Mouse (Mus musculus): ENCODE results near the gene Amd1. TPM values are rescaled to one million over a fixed set of nuclear protein-coding genes. Genes with fewer than 3 reads are reported as not detected.

Amd1 gene
- polyA plus RNA-seq (2015; fragmentation: Nextera tagmentation; extraction: Ambion mirVana) = 53.4 and 55.9 TPM in 2 replicates

GRCm38 (mm10) chr10:40302140-40302985 is at the start of gene Amd1:
TSS of gene Amd1 (minus strand) at chr10:40302186.
- peak; percentile 98 for ATAC-seq
- Histone ChIP-seq H3K27ac (peak within 1 kb of the TSS; percentile 99), H3K9ac (peak within 1 kb of the TSS; percentile 97), H3K36me3 (ENCODE audit: poor library complexity, severe bottlenecking) (no peaks in the 10 kb centered on the region), H3K4me3 (peak within 1 kb of the TSS; percentile 98), H3K4me2 (peak within 1 kb of the TSS; percentile 76), H3K9me3 (replicated peaks) (peaks cover 2% of the 10 kb centered on the region; the same call in 1 of the 2 replicates), H3K4me1 (peaks cover 28% of the 10 kb centered on the region), H3K27me3 (no peaks in the 10 kb centered on the region)
- WGBS = under 1% methylated on average over 55 of the region's 55 CpGs

DNA sequence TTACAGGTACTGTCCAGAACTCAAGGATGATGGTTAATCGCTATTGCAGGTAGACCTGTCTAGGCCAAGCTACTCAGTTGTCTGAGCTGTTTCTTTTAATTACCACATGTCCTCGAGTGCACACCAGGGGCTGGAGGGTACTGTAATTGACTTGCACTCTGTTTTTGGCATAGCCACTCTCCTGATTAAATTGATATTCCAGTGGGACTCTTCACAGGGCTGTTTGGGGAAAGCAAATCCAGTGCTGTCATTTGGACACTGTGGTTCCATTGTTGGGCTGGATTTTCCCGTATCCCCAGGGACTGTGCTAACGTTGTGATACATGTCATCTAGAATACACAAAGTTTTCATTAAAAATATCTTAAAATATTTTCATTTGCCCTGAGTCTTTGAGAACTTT is 49.2 kb upstream of the Amd1 start:
- no peak for ATAC-seq
- H3K4me2 ChIP-seq = peak overlapping the region; percentile 73
- peaks cover 21% of the 10 kb centered on the region for H3K4me1 ChIP-seq
- H3K27me3 ChIP-seq = no peaks in the 10 kb centered on the region
- H3K9me3 ChIP-seq (replicated peaks) = no peaks in the 10 kb centered on the region
- peak overlapping the region; percentile 92; the same call in 1 of the 2 replicates for H3K9ac ChIP-seq
- 61% methylated on average over 4 of the region's 4 CpGs for WGBS
- H3K27ac ChIP-seq = no peak overlapping the region
- H3K36me3 ChIP-seq (ENCODE audit: poor library complexity, severe bottlenecking) = no peaks in the 10 kb centered on the region
- peak overlapping the region; percentile 93; the same call in 1 of the 2 replicates for H3K4me3 ChIP-seq

GRCm38 (mm10) chr10:40350245-40350932 is 48.4 kb upstream of the Amd1 start:
- H3K27me3 ChIP-seq = no peaks in the 10 kb centered on the region
- WGBS = 57% methylated on average over 12 of the region's 12 CpGs
- H3K4me3 ChIP-seq = peak overlapping the region; percentile 93
- peaks cover 21% of the 10 kb centered on the region for H3K4me1 ChIP-seq
- peak overlapping the region; percentile 73 for H3K4me2 ChIP-seq
- peak overlapping the region; percentile 92 for H3K9ac ChIP-seq
- no peak overlapping the region for H3K27ac ChIP-seq
- H3K9me3 ChIP-seq (replicated peaks) = no peaks in the 10 kb centered on the region
- ATAC-seq = no peak
- no peaks in the 10 kb centered on the region for H3K36me3 ChIP-seq (ENCODE audit: poor library complexity, severe bottlenecking)

DNA sequence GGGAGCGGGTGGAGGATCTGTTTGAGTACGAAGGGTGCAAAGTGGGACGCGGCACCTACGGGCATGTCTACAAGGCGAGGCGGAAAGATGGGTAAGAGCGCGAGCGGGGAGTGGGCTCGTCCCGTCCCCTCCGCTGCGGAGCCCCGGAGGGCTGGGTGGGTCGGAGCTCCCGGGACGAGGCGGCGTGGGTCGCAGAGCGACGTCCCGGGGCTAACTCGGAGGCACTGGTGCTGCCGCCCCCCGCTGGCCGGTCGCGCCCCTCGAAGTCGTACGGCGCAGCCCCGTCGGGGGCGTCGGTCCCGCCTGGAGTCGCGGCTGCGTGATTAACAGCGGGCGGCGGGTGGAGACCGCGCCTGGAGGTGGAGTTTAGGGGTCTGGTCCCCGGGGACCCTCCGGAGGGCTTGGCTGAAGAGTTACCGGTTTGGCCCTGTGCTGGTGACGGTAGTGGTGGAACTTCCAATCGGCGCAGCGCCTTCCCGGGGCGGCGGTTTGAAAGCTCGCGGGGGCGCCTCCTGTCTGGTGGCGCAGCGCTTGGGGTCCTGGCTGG is 47.7 kb upstream of the Amd1 start:
- Histone ChIP-seq H3K27ac (peak overlapping the region; percentile 98), H3K9ac (peak overlapping the region; percentile 92), H3K9me3 (replicated peaks) (no peaks in the 10 kb centered on the region), H3K4me3 (peak overlapping the region; percentile 93), H3K4me1 (peaks cover 21% of the 10 kb centered on the region), H3K27me3 (no peaks in the 10 kb centered on the region), H3K4me2 (peak overlapping the region; percentile 73), H3K36me3 (ENCODE audit: poor library complexity, severe bottlenecking) (no peaks in the 10 kb centered on the region)
- peak; percentile 50 for ATAC-seq
- under 1% methylated on average over 54 of the region's 62 CpGs for WGBS

- H3K27me3 ChIP-seq = no peaks in the 10 kb centered on the region
- H3K9ac ChIP-seq = peak overlapping the region; percentile 92
- peak overlapping the region; percentile 73 for H3K4me2 ChIP-seq
- WGBS = under 1% methylated on average over 62 of the region's 76 CpGs
- H3K4me1 ChIP-seq = peaks cover 21% of the 10 kb centered on the region
- ATAC-seq = peak; percentile 99
- H3K4me3 ChIP-seq = peak overlapping the region; percentile 93
- no peaks in the 10 kb centered on the region for H3K9me3 ChIP-seq (replicated peaks)
- H3K36me3 ChIP-seq (ENCODE audit: poor library complexity, severe bottlenecking) = no peaks in the 10 kb centered on the region
- peak overlapping the region; percentile 98 for H3K27ac ChIP-seq
Measured at GRCm38 (mm10) chr10:40348566-40349536, 46.9 kb upstream of the Amd1 start.

- 80% methylated on average over 9 of the region's 9 CpGs for WGBS
- Histone ChIP-seq H3K4me1 (peaks cover 21% of the 10 kb centered on the region), H3K9me3 (replicated peaks) (no peaks in the 10 kb centered on the region), H3K4me2 (peak overlapping the region; percentile 55; the same call in 1 of the 2 replicates), H3K27me3 (no peaks in the 10 kb centered on the region), H3K4me3 (no peak overlapping the region), H3K9ac (0 out of 2 replicates have a peak overlapping the region, but pooled peaks have one; percentile 43), H3K36me3 (ENCODE audit: poor library complexity, severe bottlenecking) (no peaks in the 10 kb centered on the region), H3K27ac (peak overlapping the region; percentile 98)
- no peak for ATAC-seq
Measured at GRCm38 (mm10) chr10:40347461-40347954, 45.5 kb upstream of the Amd1 start.

DNA sequence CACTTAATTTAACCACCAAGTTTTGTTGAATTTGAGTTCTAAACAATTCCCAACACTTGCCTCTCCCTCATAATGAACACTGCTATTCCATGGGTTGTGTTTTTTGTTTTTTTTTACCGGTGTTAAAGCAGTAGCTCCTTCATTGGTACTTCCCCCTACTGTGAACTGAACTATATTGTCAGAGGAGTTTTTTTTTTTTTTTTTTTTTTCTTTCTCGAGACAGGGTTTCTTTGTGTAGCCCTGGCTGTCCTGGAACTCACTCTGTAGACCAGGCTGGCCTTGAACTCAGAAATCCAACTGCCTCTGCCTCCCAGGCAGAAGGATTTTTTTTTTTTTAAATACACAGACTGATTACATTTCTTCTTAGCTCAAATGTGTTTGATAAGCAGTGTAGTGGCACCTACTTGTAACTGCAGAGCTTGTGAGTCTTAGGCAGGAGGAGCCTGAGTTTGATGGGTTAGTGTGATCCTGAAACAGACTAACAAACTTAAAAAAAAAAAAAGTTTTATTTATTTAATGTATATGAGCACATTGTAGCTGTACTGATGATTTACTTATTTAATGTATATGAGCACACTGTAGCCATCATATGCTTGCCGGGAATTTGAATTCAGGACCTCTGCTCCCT is 44.9 kb upstream of the Amd1 start:
- Histone ChIP-seq H3K27me3 (no peaks in the 10 kb centered on the region), H3K4me3 (no peak overlapping the region), H3K4me1 (peaks cover 21% of the 10 kb centered on the region), H3K4me2 (no peak overlapping the region), H3K9ac (no peak overlapping the region), H3K36me3 (ENCODE audit: poor library complexity, severe bottlenecking) (no peaks in the 10 kb centered on the region), H3K27ac (no peak overlapping the region), H3K9me3 (replicated peaks) (no peaks in the 10 kb centered on the region)
- ATAC-seq = no peak
- 88% methylated on average over 3 of the region's 3 CpGs for WGBS

GRCm38 (mm10) chr10:40342036-40342435 is 40.0 kb upstream of the Amd1 start:
- ATAC-seq = no peak
- Histone ChIP-seq H3K36me3 (ENCODE audit: poor library complexity, severe bottlenecking) (no peaks in the 10 kb centered on the region), H3K4me3 (no peak overlapping the region), H3K9ac (no peak overlapping the region), H3K27me3 (no peaks in the 10 kb centered on the region), H3K4me2 (no peak overlapping the region), H3K4me1 (no peaks in the 10 kb centered on the region), H3K9me3 (replicated peaks) (no peaks in the 10 kb centered on the region), H3K27ac (no peak overlapping the region)
- WGBS = 86% methylated on average over 4 of the region's 4 CpGs

DNA sequence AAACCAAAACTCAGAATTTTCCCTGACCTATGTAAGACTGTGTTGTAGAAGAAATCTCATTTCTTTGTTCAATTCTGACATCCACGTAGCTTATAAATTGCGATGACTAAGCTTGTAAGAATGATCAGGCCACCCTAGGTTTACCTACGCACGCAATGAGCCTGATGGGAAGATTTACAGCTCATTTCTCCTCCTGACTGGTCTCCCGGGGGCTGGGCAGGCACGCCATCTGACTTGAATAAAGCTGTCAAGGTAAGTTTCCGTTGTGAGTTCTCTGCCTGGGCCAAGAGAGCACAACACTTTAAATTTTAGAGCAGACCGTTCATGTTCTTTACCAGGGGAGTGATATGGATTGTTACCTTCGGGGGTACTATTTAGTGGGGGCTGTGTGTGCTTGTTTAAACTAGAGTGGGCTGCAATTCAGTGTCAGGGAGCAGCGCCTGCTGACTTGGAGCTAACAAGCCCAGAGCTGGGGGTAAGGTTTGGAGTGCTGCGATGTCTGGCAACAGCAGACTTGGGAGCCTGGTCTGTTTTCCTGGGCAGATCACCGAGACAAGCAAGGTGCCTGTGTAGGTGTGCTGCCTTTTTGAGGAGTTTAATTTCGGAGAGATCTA is 37.5 kb upstream of the Amd1 start, which contains the start of gene Cdk19:
Cdk19 (plus strand) TSS at position 214 of the 614 bp plus-strand sequence.
- H3K4me2 ChIP-seq = no peak within 1 kb of the TSS
- ATAC-seq = no peak
- 45% methylated on average over 13 of the region's 13 CpGs for WGBS

DNA sequence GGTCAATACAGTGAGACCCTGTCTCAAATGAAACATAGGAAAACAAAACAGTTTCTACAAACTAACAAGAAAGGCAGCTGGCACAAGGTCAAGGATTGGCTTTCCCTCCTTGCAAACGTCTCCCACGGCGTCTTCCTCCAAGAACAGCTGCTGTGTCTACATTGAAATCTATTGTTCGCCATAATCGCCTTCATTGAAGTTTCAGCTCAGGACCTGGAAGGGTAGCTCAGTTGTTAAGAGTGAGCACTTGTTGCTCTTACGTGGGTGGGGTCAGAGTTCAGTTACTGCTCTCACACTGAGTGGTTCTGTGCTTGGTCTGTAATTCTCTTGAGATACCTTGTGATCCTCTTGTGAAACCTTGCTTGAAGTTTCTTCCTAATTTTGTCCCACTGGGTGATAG is 30.9 kb upstream of the Amd1 start:
- H3K27me3 ChIP-seq = no peaks in the 10 kb centered on the region
- ATAC-seq = no peak
- H3K9me3 ChIP-seq (replicated peaks) = no peaks in the 10 kb centered on the region
- H3K4me1 ChIP-seq = no peaks in the 10 kb centered on the region
- no peak overlapping the region for H3K27ac ChIP-seq
- no peaks in the 10 kb centered on the region for H3K36me3 ChIP-seq (ENCODE audit: poor library complexity, severe bottlenecking)
- no peak overlapping the region for H3K9ac ChIP-seq
- H3K4me2 ChIP-seq = no peak overlapping the region
- no peak overlapping the region for H3K4me3 ChIP-seq
- 62% methylated on average over 6 of the region's 6 CpGs for WGBS

More for the DNA sequence above, 37.5 kb upstream of the Amd1 start, which contains the start of gene Cdk19:
- H3K36me3 ChIP-seq (ENCODE audit: poor library complexity, severe bottlenecking) = no peaks in the 10 kb centered on the region
- no peaks in the 10 kb centered on the region for H3K27me3 ChIP-seq
- H3K9me3 ChIP-seq (replicated peaks) = no peaks in the 10 kb centered on the region
- no peak within 1 kb of the TSS for H3K9ac ChIP-seq
- H3K4me3 ChIP-seq = no peak within 1 kb of the TSS
- H3K27ac ChIP-seq = no peak within 1 kb of the TSS
- H3K4me1 ChIP-seq = no peaks in the 10 kb centered on the region

Data from forebrain, embryonic 13.5 days (tissue).